Mouse (Mus musculus) mouse trophoblast stem cell (cell line): Measurements from ENCODE around the gene Dnah2.

ENCODE experiments used
- in situ Hi-C, 2 experiments: fragments of 300-500 bp; cut with MseI, MboI; formaldehyde crosslinking; loops; 2 replicates in 1 of 2; 3 replicates in 1 of 2; pipeline ENCODE4 v1.15.1; 2025

The Dnah2 gene

DNA sequence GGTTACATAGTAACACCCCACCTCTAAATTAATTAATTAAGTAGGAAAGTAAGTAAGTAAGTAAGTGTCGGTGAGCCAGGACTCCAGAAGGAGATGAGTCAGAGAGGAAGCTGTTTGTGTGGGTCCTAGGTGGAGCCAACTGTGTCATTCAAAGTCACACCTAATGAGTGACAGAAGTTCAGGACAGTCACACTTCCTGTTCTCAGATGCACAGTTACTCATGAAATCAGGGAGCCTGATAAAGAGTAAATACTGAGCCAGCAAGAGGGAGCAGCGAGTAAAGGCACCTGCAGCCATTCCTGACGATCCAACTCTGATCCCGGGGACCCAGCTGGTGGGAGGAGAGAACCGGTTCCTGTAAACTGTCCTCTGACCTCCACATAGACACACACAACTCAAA is 76.2 kb downstream of the Dnah2 start:
- in situ Hi-C loops: no loop called here

DNA sequence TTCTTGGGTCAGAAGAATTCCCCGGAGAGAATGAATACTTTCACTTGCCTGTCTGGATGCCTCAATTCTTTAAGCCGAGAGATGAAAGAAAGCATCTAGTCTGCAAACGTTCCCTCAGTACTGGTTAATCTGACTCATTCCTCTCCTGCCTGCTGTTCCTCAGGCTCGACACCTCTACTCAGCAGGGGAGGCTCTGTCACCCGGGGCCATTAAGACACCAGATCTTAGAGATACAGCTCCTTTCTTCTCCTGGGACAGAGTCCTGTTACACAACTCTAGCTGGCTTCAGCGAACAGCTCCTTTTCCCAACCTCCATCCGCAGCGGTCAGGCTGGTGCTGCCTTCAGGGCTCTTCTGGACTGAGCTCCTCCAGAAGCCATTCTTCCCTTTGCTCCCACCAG is 77.4 kb downstream of the Dnah2 start:
- in situ Hi-C loops: no loop called here

DNA sequence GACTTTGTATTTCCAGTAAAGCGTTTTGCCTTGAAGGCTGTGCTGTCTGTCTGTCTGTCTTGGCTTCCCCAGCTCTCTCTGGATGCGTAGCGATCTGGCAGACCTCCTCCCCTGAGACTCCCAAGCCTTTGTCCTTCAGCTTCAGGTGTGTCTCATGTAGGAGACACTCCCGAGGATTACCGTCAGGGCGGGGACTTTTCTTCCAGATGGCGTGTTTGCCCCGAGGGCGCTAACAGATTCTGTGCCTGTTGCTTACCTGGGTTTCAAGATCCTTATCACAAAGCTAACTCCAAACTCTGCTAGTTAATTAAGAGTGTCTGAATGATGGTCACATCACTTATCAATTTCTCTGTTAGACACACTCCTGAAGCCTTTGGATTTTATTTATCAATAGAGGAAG is 79.6 kb downstream of the Dnah2 start:
- in situ Hi-C loops: no loop called here

DNA sequence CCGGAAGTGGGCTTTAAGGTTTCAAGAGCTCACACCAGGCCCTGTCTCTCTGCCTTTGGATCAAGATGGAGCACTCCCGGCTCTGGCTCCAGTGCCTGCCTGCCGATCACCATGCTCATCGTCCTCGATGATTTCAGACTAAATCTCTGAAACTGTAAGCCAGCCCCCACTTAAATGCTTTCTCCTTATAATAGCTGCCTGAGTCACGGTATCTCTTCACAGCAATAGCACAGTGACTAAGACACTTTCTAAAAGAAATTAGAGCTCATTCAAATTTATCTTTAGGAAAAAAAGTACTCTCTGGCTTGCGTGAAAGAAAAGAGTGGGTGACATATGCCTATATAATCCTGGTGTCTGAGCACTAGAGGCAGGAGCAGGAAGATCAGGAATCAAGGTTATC is 84.9 kb downstream of the Dnah2 start:
- in situ Hi-C loops: no loop called here

GRCm38 (mm10) chr11:69461568-69461967 is 87.3 kb downstream of the Dnah2 start:
- in situ Hi-C loops: no loop called here

DNA sequence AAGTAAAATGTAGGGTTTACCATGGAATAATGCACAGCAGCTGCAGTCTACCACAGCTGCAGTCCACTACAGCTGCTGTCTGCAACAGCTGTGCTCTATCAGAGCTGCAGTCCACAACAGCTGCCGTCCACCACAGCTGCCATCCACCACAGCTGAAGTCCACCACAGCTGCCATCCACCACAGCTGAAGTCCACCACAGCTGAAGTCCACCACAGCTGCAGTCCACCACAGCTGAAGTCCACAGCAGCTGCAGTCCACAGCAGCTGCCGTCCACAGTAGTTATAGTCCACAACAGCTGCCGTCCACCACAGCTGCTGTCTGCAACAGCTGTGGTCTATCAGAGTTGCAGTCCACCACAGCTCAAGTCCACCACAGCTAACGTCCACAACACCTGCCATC is 89.0 kb downstream of the Dnah2 start:
- in situ Hi-C loops: no loop called here

- in situ Hi-C loops: no loop called here
Observed at GRCm38 (mm10) chr11:69457006-69457579, 91.8 kb downstream of the Dnah2 start.

DNA sequence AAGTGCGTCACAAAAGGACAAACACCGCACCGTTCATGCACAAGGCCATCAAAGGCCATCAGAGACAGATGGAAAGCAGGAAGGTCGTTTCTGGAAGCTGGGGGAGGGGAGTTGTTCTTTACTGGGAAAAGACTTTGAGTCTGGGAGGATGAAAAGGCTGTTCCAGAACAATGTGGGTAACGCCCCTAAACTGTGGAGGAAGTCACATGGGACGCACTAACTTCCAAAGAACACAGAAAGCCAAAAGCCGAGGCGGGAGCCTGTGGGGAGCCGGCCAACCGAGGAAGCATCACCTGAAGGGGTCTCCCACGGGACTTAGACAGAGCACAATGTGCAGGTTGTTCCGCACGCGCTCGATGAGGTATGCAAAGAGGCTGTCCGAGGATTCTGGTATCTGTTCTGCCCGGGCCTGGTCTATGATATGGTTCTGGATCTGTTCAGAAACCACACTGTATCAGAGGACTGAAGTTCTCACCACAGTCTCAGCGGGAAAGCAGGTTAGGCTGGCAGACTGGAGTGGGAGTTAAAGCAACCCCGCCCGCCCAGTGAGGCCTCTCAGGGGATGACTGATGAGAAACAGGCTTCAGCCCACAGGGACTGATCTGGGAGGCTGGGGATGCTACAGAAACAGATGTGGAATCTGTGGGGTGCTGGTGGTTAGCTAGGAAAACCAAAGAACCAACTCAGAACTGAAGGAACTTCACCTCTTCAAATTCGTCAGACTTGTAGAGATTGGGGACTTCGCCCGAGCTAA is 96.6 kb downstream of the Dnah2 start:
- in situ Hi-C loops: no loop called here

GRCm38 (mm10) chr11:69447299-69447698 is 101.6 kb downstream of the Dnah2 start:
- in situ Hi-C loops: no loop called here

GRCm38 (mm10) chr11:69443328-69443727 is 105.6 kb downstream of the Dnah2 start:
- in situ Hi-C loops: no loop called here

DNA sequence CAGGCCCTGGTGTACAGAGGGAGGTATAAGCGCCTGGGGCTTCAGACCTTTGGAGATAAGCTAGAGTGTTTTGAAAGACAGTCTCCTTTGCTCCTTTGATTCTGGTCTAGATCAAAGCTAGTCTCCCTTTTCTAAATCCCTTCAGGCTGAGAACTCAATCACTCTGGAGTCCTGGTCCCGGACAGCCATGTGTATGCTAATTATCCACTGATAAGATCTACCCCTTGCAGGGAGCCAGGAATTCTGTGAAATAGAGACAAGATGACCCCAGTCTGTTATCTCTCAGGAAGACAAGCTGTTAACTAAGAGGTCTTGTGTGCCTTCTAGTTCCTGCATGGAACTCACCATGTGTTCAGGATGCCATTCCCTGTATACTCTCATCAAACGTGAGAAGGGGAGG is 111.6 kb downstream of the Dnah2 start:
- in situ Hi-C loops: no loop called here

GRCm38 (mm10) chr11:69433189-69433588 is 115.7 kb downstream of the Dnah2 start:
- in situ Hi-C loops: no loop called here

GRCm38 (mm10) chr11:69432640-69432982 is 116.3 kb downstream of the Dnah2 start:
- in situ Hi-C loops: no loop called here

DNA sequence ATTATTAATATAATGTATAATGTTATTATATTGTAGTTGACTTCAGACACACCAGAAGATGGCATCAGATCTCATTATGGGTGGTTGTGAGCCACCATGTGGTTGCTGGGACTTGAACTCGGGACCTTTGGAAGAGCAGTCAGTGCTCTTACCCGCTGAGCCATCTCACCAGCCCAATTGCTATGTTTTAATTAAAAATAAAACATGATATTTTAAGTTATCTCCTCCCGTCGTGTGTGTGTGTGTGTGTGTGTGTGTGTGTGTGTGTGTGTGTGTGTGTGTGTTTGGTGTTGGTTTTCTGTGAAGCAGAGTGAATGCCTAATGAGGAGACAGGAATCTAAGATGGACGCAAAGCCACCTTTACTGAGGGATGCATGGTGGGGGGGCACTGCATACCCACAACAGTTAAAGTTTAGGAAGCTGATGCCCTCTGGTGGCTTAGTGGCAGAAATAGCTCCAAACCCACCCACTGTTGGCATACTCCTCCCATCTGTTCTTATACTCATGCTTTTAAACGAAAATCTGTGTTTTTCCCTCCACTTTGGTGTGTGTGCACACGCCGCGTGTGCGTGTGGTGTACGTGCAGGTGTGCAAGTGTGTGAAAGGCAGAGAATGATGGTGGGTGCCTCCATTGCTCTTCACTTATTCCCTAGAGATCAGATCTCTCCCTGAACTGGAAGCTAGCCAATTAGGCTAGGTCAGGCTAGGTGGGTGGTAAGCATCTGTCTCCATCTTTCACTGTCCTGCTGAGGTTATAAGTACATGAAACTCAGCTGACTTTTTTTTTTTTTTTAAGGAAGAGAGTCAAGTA is 116.9 kb downstream of the Dnah2 start:
- in situ Hi-C loops: no loop called here

DNA sequence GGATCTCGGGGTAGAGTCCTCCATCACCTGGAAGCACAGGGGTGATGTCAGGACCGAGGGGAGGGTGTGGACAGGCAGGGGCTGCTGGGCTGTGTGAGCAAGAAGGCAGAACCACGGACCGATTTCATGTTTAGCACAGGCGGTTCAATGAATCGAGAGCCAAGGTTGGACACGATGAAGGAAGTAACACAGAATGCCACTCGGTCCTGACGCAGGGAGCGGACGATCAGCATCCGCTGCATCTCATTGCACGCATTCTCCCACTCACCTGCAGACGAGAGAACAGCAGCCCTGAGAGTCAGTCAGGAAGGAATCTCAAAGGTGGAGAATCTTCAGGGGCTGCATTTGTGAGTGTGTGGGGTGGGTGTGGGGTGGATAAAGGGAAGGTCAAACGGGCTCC is 118.3 kb downstream of the Dnah2 start:
- in situ Hi-C loops: no loop called here

GRCm38 (mm10) chr11:69429313-69429712 is 119.6 kb downstream of the Dnah2 start:
- in situ Hi-C loops: no loop called here

DNA sequence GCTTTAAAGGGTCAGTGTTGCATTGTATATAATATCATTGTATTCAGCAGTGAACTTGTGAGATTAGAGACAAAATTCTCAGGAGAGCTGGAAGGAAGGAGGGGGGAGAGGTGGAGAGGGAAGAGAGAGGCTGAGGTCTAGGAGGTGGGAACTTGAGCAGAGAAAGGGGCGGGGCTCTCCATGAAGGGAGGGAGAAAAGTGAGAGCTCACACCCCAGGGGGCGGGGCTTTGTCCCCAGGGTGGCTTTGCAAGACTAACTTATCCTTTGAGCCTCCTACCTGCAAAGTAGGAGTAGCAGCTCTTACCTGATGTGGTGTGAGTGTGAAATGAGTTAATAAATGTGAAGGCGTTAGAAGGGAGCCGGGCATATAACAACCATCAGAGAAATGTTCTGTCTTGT is 120.2 kb downstream of the Dnah2 start:
- in situ Hi-C loops: no loop called here

DNA sequence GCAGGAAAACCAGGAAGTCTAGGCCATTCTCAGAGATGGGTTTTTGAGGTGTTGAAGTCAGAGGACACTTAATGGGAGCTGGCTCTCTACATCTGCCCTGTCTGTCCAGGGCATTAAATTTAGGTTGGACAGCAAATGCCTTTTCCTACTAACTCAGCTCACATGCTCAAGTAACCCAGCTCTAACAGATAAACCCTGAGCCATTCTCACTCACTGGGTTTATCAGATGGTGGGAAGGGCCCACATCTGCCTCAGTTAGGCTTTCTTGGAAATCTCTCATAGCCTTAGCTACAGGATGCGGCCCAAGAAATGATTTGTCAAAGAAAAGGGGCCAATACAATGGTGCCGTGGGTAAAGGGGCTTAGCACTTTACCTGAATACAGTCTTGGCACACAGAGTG is 122.7 kb downstream of the Dnah2 start:
- in situ Hi-C loops: no loop called here

DNA sequence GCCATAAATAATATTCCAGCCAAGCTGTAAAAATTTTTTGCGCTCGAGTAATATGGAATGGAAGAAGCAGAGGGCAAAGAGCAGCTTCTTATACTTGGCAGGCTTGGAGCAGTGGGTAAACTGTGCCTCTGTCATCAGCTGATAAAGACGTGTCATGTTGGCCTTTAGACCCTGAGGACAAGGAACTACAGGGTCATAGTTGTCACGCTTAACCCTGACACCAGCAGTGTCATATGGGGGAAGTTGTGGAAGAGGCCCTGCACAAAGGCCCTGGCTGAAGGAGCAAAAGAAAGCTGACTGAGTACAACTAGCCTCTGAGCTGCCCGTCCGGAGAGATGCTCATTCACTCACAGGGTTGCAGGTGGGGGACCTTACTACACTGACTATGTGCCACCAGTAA is 125.0 kb downstream of the Dnah2 start:
- in situ Hi-C loops: no loop called here

DNA sequence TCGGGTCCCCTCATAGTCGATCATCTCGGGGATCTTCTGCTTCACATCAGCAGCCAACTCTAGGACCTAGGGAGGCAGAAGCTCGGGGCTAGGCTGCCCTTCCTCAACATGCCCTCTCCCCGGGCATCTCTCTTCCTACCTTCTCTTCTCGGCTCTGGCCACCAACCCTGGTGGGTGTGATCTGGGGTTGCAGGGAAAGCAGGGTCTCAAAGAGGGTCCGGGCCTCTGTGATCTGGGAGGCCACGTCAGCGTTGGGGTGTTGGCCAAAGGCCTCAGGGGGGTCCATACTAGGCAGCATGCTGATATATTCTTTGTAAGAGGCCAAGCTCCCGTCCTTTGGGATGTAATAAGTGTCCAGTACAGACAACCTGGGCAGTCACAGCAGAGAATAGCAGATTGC is 126.1 kb downstream of the Dnah2 start:
- in situ Hi-C loops: no loop called here

DNA sequence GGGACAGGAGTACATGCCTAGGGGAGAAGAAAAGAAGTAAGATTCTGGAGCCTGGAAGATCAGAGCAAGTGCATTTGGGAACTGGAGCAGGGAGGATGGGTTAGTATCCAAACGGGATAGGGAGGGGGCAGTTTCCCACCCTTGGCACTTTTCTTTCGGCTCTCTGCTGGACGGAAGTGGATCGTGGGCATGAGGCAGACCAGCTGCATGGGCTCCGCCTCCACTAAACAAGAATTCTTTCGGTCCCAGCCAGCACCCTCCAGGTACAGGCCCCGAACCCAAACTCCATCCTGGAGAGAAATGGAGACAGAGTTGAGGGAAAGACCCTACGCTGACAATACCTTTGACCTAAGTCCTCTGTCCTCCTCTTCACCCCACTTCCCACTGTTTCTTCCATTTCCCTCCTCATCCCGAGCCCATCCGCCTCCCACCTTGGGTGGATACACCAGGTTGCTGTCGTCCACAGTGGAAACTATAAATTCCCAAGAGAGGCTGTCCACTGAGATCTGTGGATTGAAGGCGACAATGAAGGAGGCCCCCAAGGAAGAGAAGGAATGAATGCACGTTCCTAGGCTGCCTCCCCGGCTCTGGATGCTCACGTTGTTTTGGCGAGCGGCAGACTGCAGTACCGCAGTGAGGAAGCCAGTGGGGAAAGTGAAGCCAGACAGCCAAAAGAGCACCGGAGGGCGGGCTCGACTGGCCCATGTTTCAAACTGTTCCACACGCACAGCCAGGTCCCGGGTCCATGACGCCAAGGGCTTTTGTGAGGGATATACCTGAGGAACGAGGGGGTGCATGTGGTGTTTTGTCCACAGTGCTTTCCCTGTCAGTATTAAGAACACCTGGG is 127.6 kb downstream of the Dnah2 start:
- in situ Hi-C loops: no loop called here

- in situ Hi-C loops: no loop called here
Observed at GRCm38 (mm10) chr11:69420554-69421000, 128.3 kb downstream of the Dnah2 start.
